Mouse (Mus musculus) gastrocnemius, adult 18-20 months (tissue): ENCODE data around the gene Gata1. TPM values are rescaled to one million over a fixed set of nuclear protein-coding genes. Genes with fewer than 3 reads are reported as not detected.
"Not testable (repeated sequence)": the region's sequence is repeated elsewhere in the genome, so short reads cannot be mapped to it uniquely, and the experiment has no call there.

Source experiments
- DNase-seq: peaks from one replicate; pipeline ENCODE4 v3.0.0; 2021; ENCODE audit warnings: low spot score
- total RNA-seq, 2 experiments: library from RNA; stranded (reverse); gene quantifications; 2 replicates each; pipeline ENCODE4 v1.2.3; 2021

The Gata1 gene
- total RNA-seq, 2 experiments from 2014 or later = not detected

- no peak for DNase-seq
These were observed 11.7 kb downstream of the Gata1 start for GRCm38 (mm10) chrX:7966161-7966560.

- DNase-seq = no peak
These were observed 13.8 kb downstream of the Gata1 start for GRCm38 (mm10) chrX:7963829-7964626.

DNA sequence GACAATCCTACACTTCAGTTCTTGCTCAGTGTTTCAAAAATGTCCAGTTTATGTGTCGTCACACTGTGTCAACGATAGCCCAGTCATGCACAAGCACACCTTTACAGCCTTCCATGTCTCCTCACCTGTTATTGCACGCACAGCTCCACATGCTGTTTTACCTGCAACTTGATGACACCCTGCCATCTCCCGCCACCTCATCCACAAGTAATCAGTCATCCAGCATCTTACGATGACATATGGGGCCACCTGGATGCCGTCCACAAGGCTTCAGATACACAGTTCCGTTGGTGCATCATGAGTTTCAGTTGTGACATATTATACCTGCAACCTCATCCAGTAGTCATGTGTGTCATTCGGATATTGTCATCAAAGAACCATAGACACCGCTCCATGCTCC is 19.0 kb downstream of the Gata1 start:
- DNase-seq = no peak

- DNase-seq = no peak
These were observed 27.8 kb downstream of the Gata1 start for GRCm38 (mm10) chrX:7950091-7950490.

DNA sequence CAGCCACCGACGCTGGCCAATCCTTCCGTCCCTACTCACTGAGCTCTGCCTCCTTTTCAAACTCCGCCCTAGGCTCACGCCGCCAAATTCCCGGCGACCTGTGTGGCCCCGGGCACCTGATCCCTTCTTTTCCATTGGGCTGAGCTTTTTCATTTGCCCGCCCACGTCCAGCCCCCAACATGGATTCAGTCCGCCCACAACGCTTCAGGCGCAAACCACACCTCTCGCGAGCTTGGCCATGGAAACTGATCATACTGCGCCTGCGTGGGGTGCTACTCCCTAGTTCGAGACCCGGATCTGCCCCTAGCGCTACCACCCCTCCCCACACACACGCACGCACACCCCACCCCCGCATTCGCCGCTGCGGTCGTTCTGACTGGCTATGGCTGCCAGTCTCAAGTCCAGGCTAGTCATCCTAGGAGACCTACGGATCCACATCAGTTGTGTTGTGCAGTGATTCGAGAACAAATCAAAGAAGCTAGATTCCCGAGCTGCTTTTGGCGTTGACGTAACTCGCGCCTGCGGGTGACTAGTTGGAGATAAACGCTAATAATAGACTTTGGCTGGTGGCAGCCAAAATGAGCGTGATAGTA is 29.9 kb downstream of the Gata1 start:
- DNase-seq = peak; percentile 95

DNA sequence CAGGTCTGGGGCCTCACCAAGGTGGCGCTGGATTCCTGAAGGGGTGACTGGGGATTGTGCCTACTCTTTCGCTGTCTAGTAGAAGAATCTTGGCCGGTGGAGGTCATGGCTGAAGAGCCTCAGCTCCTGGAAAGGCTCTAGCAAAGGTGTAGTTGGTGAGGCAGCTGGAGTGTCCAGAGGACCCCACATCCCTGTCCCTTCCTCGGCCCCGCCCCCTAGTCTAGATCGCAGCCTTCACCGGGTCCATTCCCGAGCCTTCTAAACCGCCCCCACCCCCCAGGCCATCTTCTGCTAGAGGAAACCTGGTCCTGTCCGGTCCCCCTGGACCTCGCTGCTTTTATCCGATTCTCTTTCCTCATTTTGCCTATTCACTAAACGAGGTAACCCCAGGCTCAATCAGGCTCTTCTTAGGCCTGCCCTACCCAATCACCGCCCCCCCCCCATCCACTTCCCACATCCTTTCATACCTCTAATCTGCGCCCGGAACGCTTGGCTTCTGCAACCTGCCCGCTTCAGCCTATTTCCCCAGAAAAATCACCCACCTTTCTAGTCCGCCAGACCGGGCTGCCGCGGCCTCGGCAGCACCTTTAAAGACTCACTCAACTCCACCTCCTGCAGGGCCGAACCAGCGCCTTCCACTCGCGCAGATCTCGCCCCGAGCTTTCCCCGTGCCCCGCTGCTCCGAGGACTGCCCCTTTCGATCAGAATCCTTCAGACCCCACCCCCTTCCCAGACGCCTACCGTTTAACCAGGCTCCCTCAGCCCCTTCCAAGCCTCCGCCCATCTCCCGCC is 30.6 kb downstream of the Gata1 start, which contains the start of gene Hdac6:
Gene Hdac6 (minus strand): TSS at position 782 of the 792 bp plus-strand sequence.
- DNase-seq = no peak

- no peak for DNase-seq
These were observed 32.3 kb downstream of the Gata1 start for GRCm38 (mm10) chrX:7945618-7946017.

DNA sequence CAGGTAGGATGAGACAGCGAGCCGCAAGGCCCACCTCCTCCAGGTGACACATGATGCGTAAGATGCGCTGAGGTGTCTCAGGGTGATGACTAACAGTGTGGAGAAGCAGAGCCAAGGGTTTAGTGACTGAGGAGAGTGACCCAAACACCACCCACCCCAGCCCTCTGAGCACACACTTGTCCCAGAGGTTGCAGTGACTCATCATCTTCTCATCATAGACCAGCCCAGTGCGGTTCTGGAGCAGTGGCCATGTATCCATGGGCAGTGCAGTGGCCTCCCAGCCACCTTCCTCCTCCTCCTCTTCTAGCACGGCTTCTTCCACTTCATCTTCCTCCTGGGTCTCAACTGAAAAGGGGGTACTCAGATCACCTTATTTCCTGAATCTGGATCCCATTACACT is 40.2 kb downstream of the Gata1 start:
- no peak for DNase-seq

DNA sequence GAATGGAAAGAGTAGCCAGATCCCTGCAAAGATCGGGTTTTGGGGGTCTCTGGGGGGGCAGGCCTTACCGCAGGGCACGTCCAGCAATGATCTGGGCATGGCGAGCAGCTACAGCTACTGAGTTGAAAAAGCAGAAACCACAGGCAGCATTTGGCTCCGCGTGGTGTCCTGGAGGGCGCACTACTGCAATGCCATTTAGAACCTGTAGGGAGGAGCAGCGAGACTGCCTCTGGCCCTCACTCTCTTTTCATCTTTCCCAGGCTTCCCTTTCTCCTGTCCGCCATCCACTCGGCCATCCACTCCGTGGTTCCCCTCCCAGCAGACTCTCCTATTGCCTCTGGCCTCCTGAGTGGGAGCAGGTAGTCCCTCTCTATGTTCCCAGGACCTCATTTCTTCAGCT is 41.0 kb downstream of the Gata1 start:
- no peak for DNase-seq

DNA sequence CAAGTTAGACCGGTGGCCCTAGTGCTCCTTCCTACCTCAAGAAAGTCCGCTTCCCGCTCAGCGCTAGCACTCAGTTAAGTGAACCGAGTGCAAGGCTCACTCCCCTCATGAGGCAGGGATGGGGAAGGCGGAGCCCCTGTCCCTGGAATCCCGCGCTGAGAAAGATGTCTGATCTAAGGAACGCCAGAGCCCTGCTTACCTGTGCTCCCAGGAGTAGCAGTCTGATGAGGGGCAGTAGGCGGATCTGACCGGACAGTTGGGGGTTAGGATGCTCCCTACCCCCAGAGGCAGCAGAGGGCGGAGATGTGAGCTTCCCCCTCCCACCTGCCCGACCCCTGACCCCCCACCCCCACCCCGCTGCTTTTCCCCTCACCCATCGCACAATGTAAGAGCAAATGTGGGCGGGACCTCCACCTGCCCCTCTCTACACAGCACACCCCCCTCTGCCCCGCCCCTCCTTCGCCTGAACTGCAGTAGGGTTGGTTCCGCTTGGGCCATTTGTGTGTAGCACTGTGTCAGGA is 49.5 kb downstream of the Gata1 start, which contains the start of gene Eras:
Gene Eras (minus strand): TSS at position 338 of the 521 bp plus-strand sequence.
- DNase-seq = no peak

DNA sequence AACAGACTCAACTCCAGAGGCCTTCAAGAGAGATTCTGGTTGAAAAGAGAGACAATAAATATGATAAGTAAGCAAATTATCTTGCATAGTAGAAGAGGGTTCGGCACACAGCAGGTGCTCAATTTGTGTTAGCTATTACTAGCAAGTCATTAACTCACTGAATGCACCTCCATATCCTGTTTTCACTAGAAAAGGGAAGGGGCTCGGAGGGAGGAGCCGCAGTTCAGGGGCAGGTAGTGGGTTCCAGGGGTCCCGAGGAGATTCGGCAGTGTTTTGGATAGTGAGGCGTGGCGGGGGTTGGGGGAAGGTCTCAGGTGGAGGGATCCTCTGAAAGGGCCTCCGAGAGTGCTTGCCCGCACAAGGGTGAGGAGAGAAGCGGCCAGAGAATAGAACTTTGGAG is 50.8 kb downstream of the Gata1 start:
- no peak for DNase-seq

GRCm38 (mm10) chrX:7926266-7926665 is 51.6 kb downstream of the Gata1 start:
- DNase-seq = no peak

DNA sequence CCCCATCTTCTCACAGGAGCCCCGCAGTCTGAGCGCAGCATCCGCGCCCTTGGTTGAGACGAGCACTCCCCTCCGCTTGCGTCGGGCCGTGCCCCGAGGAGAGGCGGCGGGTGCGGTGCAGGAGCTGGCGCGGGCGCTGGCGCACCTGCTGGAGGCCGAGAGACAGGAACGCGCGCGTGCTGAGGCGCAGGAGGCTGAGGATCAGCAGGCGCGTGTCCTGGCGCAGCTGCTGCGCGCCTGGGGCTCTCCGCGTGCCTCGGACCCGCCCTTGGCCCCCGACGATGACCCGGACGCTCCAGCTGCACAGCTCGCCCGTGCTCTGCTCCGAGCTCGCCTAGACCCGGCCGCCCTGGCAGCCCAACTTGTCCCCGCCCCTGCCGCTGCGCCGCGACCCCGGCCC is 55.8 kb downstream of the Gata1 start:
- no peak for DNase-seq

GRCm38 (mm10) chrX:7919601-7920383 is 58.1 kb downstream of the Gata1 start, which contains the start of gene Pcsk1n:
Gene Pcsk1n (plus strand): TSS chrX:7919822.
- DNase-seq = no peak

DNA sequence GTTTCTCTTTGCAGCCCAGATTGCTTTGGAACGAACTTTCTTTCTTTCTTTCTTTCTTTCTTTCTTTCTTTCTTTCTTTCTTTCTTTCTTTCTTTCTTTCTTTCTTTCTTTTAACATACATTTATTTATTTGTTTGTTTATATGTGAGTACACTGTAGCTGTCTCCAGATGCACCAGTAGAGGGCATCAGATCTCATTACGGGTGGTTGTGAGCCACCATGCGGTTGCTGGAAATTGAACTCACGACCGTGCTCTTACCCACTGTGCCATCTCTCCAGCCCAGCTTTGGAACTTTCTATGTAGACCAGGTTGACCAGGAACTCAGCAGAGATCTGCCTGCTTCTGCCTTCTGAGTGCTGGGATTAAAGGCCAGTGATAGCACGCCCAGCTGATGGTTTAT is 59.9 kb downstream of the Gata1 start:
- not testable (repeated sequence) for DNase-seq

DNA sequence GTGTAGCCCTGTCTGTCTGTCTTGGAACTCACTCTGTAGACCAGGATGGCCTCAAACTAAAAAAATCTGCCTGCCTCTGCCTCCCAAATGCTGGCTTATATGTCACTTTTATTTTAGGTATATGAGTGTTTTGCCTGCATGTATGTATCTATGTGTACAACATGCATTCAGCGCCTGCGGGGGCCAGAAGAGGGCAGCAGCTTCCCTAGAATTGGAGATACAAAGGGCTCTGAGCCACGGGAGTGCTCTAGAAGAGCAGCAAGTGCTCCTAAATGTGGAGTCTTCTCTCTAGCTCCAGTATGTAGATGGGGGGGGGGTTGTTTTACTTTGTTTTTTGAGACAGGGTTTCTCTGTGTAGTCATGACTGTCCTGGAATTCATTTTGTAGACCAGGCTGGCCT is 62.2 kb downstream of the Gata1 start:
- not testable (repeated sequence) for DNase-seq

GRCm38 (mm10) chrX:7910473-7910872 is 67.4 kb downstream of the Gata1 start:
- DNase-seq = no peak
